Mouse (Mus musculus) midbrain, postnatal 0 days (tissue): Measurements from ENCODE around the gene Atp8b3. TPM values are rescaled to one million over a fixed set of nuclear protein-coding genes. Genes with fewer than 3 reads are reported as not detected.

ENCODE experiments used
- ATAC-seq: fragments of 200-750 bp; cut with Nextera tagmentation; 2 replicates; pipeline ENCODE4 v1.8.0; 2017; ENCODE audit warnings: moderate number of reproducible peaks, mild to moderate bottlenecking, moderate TSS enrichment, moderate library complexity; ENCODE audit not compliant: low FRiP score
- DNase-seq: peaks from one replicate; pipeline ENCODE4 v3.0.0-alpha.2; 2015; ENCODE audit warnings: low spot score
- H3K27ac ChIP-seq: fragments of 300-500 bp; sonication (generic); 2 replicates; pipeline ENCODE4 v1.5.1; 2014; ENCODE audit warnings: low read depth, mild to moderate bottlenecking, low read length, mixed read lengths
- H3K27me3 ChIP-seq: fragments of 300-500 bp; sonication (generic); 2 replicates; pipeline ENCODE4 v1.6.1; 2014; ENCODE audit warnings: low read length, control low read depth, mixed read lengths; ENCODE audit not compliant: insufficient read depth
- H3K36me3 ChIP-seq: fragments of 300-500 bp; sonication (generic); 2 replicates; pipeline ENCODE4 v1.6.1; 2014; ENCODE audit warnings: low read length, control low read depth, mixed read lengths; ENCODE audit not compliant: insufficient read depth
- H3K4me1 ChIP-seq: fragments of 300-500 bp; sonication (generic); 2 replicates; pipeline ENCODE4 v1.6.1; 2014; ENCODE audit warnings: mild to moderate bottlenecking, control low read depth, antibody characterized with exemption, low read length, mixed read lengths; ENCODE audit not compliant: insufficient read depth
- H3K4me2 ChIP-seq: fragments of 300-500 bp; sonication (generic); 2 replicates; pipeline ENCODE4 v1.6.1; 2014; ENCODE audit warnings: low read depth, mild to moderate bottlenecking, low read length, mixed read lengths; ENCODE audit not compliant: poor library complexity, severe bottlenecking
- H3K4me3 ChIP-seq: fragments of 300-500 bp; sonication (generic); 2 replicates; pipeline ENCODE4 v1.5.1; 2014; ENCODE audit warnings: low read depth, mild to moderate bottlenecking, low read length, moderate library complexity
- H3K9ac ChIP-seq: fragments of 300-500 bp; sonication (generic); replicated peaks from 2 replicates; pipeline ENCODE4 v1.6.1; 2014; ENCODE audit warnings: mild to moderate bottlenecking, low read length, moderate library complexity, mixed read lengths; ENCODE audit not compliant: poor library complexity, severe bottlenecking
- H3K9me3 ChIP-seq: fragments of 300-500 bp; sonication (generic); 2 replicates; pipeline ENCODE4 v1.6.1; 2016; ENCODE audit warnings: low read length, control low read depth
- CTCF ChIP-seq: IDR thresholded peaks from 2 replicates; pipeline ENCODE4 v1.5.1; 2016; ENCODE audit warnings: antibody characterized with exemption, mild to moderate bottlenecking
- WGBS: fragments of 180-500 bp; shearing (Covaris S2); extraction: QIAGEN DNeasy Blood & Tissue Kit; methylation state at CpG from one replicate; pipeline ENCODE4 v1.1.7; 2014; 5-methylcytosine and 5-hydroxymethylcytosine counted together
- polyA plus RNA-seq: library from polyadenylated mRNA; unstranded; fragments of >200 nt; fragmentation: Nextera tagmentation; extraction: Ambion mirVana; gene quantifications from 2 replicates; pipeline ENCODE4 v1.2.1, GENCODE M21; 2015
- total RNA-seq: library from RNA; depleted of rRNA; stranded (reverse); fragments of >200 nt; gene quantifications from 2 replicates; pipeline ENCODE4 v1.2.3, GENCODE M21; 2014

The Atp8b3 gene
- total and polyA plus RNA-seq, 2 experiments from 2014 or later = 0.90 to 0.93 TPM

DNA sequence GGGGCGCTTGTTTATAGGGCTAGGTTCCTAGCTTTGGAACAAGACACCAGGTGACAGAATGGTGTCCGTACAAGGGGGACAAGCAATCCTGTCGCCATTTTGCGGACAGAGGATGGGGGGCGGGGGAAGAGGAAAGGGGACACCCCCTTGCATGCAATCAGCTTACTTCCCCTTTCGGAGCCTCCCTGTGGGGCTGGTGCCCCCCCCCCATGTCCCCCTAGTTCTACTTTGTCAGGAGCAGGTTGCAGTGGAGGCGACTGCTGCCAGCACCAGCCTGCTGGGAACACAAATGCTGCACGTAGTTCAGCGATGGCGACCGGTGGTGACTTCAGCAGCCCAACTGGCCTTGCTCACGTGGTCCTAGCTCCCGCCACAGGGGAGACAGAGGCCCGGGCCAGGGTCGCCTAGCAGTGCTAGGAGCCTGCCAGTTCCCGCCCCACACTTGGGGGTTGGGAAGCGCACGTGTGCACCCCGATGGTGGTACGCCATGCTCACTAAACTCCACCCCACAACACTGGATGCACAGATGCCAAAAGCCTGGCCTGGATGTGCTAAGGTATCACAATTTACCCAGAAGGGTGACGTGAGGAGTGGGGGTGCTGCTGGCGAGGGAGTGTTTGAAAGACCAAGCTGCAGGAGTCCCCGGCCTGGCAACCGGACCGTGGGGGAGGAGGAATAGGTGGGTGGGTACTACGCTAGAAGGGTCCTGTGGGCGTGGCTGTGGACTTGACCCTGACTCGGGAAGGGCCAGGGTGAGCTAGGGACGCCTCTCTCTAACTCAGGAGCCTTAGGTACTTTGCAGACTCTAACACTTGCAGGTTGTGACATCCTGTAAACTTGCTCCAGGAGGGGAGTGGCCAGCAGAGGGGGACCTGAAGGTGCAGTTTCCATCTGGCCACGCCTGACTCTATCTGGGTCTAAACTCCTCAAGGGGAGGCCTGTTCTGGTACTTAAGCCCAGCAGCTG, 32.2 kb upstream of the Atp8b3 start:
- 0 out of 2 replicates have a peak overlapping the region, but pooled peaks have one; percentile 19 for H3K9ac ChIP-seq
- peaks cover 18% of the 10 kb centered on the region for H3K4me1 ChIP-seq
- peak overlapping the region; percentile 16 for H3K4me2 ChIP-seq
- H3K27ac ChIP-seq = 0 out of 2 replicates have a peak overlapping the region, but pooled peaks have one; percentile 18
- TF ChIP-seq CTCF = no peak
- 18% methylated on average over 30 of the region's 30 CpGs for WGBS
- H3K36me3 ChIP-seq = peaks cover 15% of the 10 kb centered on the region
- peak; percentile 62 for DNase-seq
- peak; percentile 35; the same call in 1 of the 2 replicates for ATAC-seq
- no peaks in the 10 kb centered on the region for H3K9me3 ChIP-seq
- no peak overlapping the region for H3K4me3 ChIP-seq
- no peaks in the 10 kb centered on the region for H3K27me3 ChIP-seq

DNA sequence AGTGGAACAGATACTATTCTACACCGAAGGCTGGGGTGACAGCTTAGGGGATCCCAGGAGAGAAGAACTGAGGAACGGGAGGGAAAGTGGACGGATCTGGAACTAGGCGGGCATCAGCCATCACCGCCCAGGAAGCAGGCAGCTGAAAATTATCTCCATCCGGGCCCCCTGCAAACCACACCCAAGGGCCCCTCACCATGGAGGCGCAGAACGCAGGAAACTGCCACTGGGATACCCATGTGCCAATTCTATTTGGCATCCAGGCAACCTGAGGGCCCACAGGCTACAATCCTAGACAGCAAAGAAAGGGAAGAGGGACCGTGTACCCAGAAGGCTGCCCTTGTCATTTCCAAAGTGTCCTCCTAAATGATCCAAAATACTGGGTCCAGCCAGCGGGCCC, 31.5 kb upstream of the Atp8b3 start:
- H3K27ac ChIP-seq = no peak overlapping the region
- DNase-seq (no peak), ATAC-seq (no peak)
- peaks cover 13% of the 10 kb centered on the region for H3K4me1 ChIP-seq
- H3K9me3 ChIP-seq = no peaks in the 10 kb centered on the region
- TF ChIP-seq CTCF = no peak
- H3K9ac ChIP-seq = 0 out of 2 replicates have a peak overlapping the region, but pooled peaks have one; percentile 19
- peaks cover 18% of the 10 kb centered on the region for H3K36me3 ChIP-seq
- H3K4me2 ChIP-seq = no peak overlapping the region
- no peaks in the 10 kb centered on the region for H3K27me3 ChIP-seq
- WGBS = 89% methylated on average over 10 of the region's 10 CpGs
- H3K4me3 ChIP-seq = no peak overlapping the region

DNA sequence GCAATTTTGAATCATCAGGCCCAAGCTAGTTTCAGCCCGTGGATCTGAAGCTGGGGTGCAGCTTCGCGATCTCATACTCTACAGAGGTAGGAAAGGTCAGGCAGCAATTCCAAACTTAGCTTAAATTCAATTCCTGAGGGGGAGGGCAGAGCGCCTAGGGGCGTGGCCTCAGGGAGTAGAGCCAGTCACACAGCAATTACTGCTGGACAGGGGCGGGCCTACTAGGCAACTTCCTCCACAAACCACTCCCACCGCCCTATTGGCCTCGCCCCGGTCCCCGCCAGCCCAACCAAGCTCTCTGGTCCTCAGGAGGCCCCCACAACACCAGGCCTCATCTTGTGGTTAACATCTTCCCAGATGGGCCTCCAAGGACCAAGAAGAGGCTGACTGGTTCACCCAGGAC, 30.7 kb upstream of the Atp8b3 start:
- H3K9me3 ChIP-seq = no peaks in the 10 kb centered on the region
- H3K27me3 ChIP-seq = no peaks in the 10 kb centered on the region
- peaks cover 11% of the 10 kb centered on the region for H3K4me1 ChIP-seq
- no peak for TF ChIP-seq CTCF
- H3K9ac ChIP-seq = no peak overlapping the region
- peaks cover 18% of the 10 kb centered on the region for H3K36me3 ChIP-seq
- no peak overlapping the region for H3K4me3 ChIP-seq
- WGBS = 34% methylated on average over 10 of the region's 10 CpGs
- no peak overlapping the region for H3K4me2 ChIP-seq
- DNase-seq (no peak), ATAC-seq (no peak)
- no peak overlapping the region for H3K27ac ChIP-seq

DNA sequence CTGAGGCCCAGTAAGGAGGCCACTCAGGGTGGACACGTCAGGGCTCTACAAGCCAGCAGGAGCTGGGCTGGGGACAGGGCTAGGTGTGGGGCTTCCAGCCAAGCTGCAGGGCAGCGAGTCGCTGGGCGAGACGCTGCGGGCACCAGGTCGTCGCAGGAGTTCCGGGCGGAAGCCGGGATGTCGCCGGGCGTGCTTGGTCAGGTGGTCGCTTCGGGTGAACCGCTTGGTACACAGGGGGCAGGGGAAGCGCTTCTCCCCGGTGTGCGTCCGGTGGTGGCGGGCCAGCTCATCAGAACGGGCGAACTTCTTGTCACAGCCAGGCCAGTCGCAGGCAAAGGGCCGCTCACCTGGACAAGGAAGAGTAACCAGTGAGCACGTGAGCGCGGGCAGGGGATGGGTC, 30.0 kb upstream of the Atp8b3 start:
- no peak overlapping the region for H3K27ac ChIP-seq
- ATAC-seq (no peak), DNase-seq (no peak)
- H3K4me1 ChIP-seq = peaks cover 11% of the 10 kb centered on the region
- no peak overlapping the region for H3K9ac ChIP-seq
- no peaks in the 10 kb centered on the region for H3K27me3 ChIP-seq
- no peaks in the 10 kb centered on the region for H3K9me3 ChIP-seq
- H3K4me2 ChIP-seq = no peak overlapping the region
- no peak overlapping the region for H3K4me3 ChIP-seq
- 95% methylated on average over 29 of the region's 29 CpGs for WGBS
- peaks cover 18% of the 10 kb centered on the region for H3K36me3 ChIP-seq
- TF ChIP-seq CTCF = no peak

DNA sequence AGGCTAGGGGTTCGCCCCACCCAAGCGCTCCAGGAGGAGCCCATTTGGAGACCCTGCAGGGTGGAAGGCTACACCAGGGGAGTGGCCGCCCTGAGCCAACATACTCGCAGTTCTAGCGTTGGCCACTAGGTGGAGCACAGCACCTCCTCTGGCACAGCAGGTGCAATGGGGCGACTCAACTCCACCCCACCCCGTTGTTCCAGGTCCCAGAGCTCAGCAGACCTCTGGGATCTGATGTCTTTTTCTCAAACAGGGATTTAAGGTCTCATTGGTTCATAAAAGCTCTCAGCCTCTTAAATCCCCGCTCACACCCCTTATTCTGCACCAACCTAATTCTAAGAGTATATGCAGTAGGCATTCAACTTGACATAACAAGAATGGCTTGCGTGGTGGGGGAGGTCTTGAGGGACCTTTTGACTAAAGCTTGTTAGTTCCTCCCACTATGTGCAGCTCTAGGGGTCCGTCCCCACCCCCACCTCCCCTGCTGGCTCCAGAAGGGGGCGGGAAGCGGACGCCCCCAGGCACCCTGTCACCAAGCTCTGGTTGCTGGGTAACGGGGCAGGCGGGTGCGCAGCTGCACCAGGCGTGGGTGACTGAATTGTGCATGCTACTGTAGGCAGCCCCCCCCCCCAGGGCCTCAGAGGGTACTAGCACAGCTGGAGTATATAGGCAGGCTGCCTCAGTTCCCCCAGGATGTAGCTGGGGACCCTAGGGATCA, 27.6 kb upstream of the Atp8b3 start:
- DNase-seq (peak; percentile 77), ATAC-seq (peak; percentile 49)
- Histone ChIP-seq H3K36me3 (peaks cover 18% of the 10 kb centered on the region), H3K27ac (peak overlapping the region; percentile 65), H3K9ac (0 out of 2 replicates have a peak overlapping the region, but pooled peaks have one; percentile 0), H3K9me3 (no peaks in the 10 kb centered on the region), H3K4me1 (peaks cover 11% of the 10 kb centered on the region), H3K27me3 (no peaks in the 10 kb centered on the region), H3K4me2 (peak overlapping the region; percentile 39), H3K4me3 (no peak overlapping the region)
- TF ChIP-seq CTCF = peak; percentile 96
- 8% methylated on average over 17 of the region's 17 CpGs for WGBS
